Mouse (Mus musculus) myocyte (in vitro differentiated cells): ENCODE measurements around the gene Map1b. TPM values are rescaled to one million over a fixed set of nuclear protein-coding genes. Genes with fewer than 3 reads are reported as not detected.

ENCODE experiments used
- H3K27me3 ChIP-seq: one replicate; pipeline ENCODE4 v1.6.1; 2011; ENCODE audit not compliant: control insufficient read depth, insufficient read depth, insufficient read length
- H3K36me3 ChIP-seq: one replicate; pipeline ENCODE4 v1.6.1; 2011; ENCODE audit not compliant: control insufficient read depth, insufficient read depth
- H3K4me2 ChIP-seq: one replicate; pipeline ENCODE4 v1.6.1; 2011; ENCODE audit warnings: low read depth, control low read depth
- H3K4me3 ChIP-seq: one replicate; pipeline ENCODE4 v1.5.1; 2011; ENCODE audit warnings: mild to moderate bottlenecking, control low read depth, moderate library complexity
- H3K79me2 ChIP-seq: one replicate; pipeline ENCODE4 v1.6.1; 2011; ENCODE audit not compliant: control insufficient read depth, insufficient read depth
- H3ac ChIP-seq: one replicate; pipeline ENCODE4 v1.6.1; 2011; ENCODE audit not compliant: control insufficient read depth, insufficient read length
- CEBPB ChIP-seq: IDR thresholded peaks from 2 replicates; pipeline ENCODE4 v1.6.1; 2011; ENCODE audit warnings: mild to moderate bottlenecking, moderate library complexity; ENCODE audit not compliant: poor library complexity, insufficient read depth, severe bottlenecking
- E2F4 ChIP-seq: IDR thresholded peaks from one replicate; pipeline ENCODE4 v1.6.1; 2011; ENCODE audit warnings: mild to moderate bottlenecking, control low read depth, moderate library complexity; ENCODE audit not compliant: insufficient read depth
- MAX ChIP-seq: IDR thresholded peaks from one replicate; pipeline ENCODE4 v1.6.1; 2011; ENCODE audit warnings: low read depth, mild to moderate bottlenecking, control low read depth
- MYOD1 ChIP-seq, 3 experiments: IDR thresholded peaks; one replicate each; pipeline ENCODE4 v1.6.1; 2011; ENCODE audit warnings: control low read depth in 2 of 3, low read depth in 2 of 3, mild to moderate bottlenecking in 2 of 3, moderate library complexity in 1 of 3; ENCODE audit not compliant: insufficient read length in 2 of 3, control insufficient read depth in 1 of 3
- MYOG ChIP-seq, 3 experiments: IDR thresholded peaks; one replicate each; pipeline ENCODE4 v1.6.1; 2011; ENCODE audit warnings: control low read depth in 2 of 3, low read depth in 2 of 3, mild to moderate bottlenecking in 2 of 3; ENCODE audit not compliant: insufficient read length in 2 of 3, control insufficient read depth in 1 of 3, insufficient read depth in 1 of 3
- POLR2A ChIP-seq: IDR thresholded peaks from one replicate; pipeline ENCODE4 v1.6.1; 2011; ENCODE audit warnings: low read depth, mild to moderate bottlenecking, control low read depth, moderate library complexity; ENCODE audit not compliant: insufficient read length
- POLR2AphosphoS2 ChIP-seq: IDR thresholded peaks from one replicate; pipeline ENCODE4 v1.6.1; 2011; ENCODE audit warnings: low read depth, control low read depth; ENCODE audit not compliant: insufficient read length
- REST ChIP-seq: IDR thresholded peaks from one replicate; pipeline ENCODE4 v1.6.1; 2011; ENCODE audit warnings: mild to moderate bottlenecking, control low read depth, moderate library complexity; ENCODE audit not compliant: insufficient read depth, insufficient read length
- SRF ChIP-seq: IDR thresholded peaks from one replicate; pipeline ENCODE4 v1.6.1; 2011; ENCODE audit warnings: low read depth; ENCODE audit not compliant: control insufficient read depth, insufficient read length
- TCF12 ChIP-seq: IDR thresholded peaks from one replicate; pipeline ENCODE4 v1.6.1; 2011; ENCODE audit warnings: mild to moderate bottlenecking, control low read depth; ENCODE audit not compliant: poor library complexity, insufficient read depth, severe bottlenecking
- TCF3 ChIP-seq: IDR thresholded peaks from one replicate; pipeline ENCODE4 v1.6.1; 2011; ENCODE audit warnings: low read depth, control low read depth; ENCODE audit not compliant: insufficient read length
- USF1 ChIP-seq: IDR thresholded peaks from one replicate; pipeline ENCODE4 v1.6.1; 2011; ENCODE audit warnings: low read depth, mild to moderate bottlenecking, control low read depth, moderate library complexity
- polyA plus RNA-seq: library from polyadenylated mRNA; unstranded; fragments of >200 nt; fragmentation: generic; extraction: Trizol; gene quantifications from one replicate; pipeline ENCODE4 v1.2.1, GENCODE M21; 2012; ENCODE audit warnings: missing spikeins

Gene Map1b
- polyA plus RNA-seq, 1 experiment: 40.6 TPM

- no peaks in the 10 kb centered on the region for H3K36me3 ChIP-seq
- no peaks in the 10 kb centered on the region for H3K27me3 ChIP-seq
- peaks cover 85% of the 10 kb centered on the region for H3K79me2 ChIP-seq
- no peak overlapping the region for H3K4me3 ChIP-seq
- H3K4me2 ChIP-seq: no peak overlapping the region
- TF ChIP-seq TCF3: no peak
- TF ChIP-seq MYOD1 (IDR thresholded peaks at IDR 0.05; ENCODE audit: control insufficient read depth in 1 of 3, insufficient read length in 2 of 3, low read depth in 2 of 3): no peak
- TF ChIP-seq E2F4: no peak
- TF ChIP-seq MAX: no peak
- TF ChIP-seq SRF: no peak
- TF ChIP-seq CEBPB: no peak
- no peak for TF ChIP-seq REST
- no peak for TF ChIP-seq POLR2AphosphoS2
- TF ChIP-seq POLR2A: no peak
- no peak for TF ChIP-seq TCF12
- no peak for TF ChIP-seq MYOG (IDR thresholded peaks at IDR 0.05; ENCODE audit: control insufficient read depth in 1 of 3, insufficient read depth in 1 of 3, insufficient read length in 2 of 3, low read depth in 2 of 3)
- TF ChIP-seq USF1: no peak
- H3ac ChIP-seq: no peak overlapping the region
Measured at GRCm38 (mm10) chr13:99449547-99449946, 66.8 kb downstream of the Map1b start.

GRCm38 (mm10) chr13:99448278-99448677, 68.1 kb downstream of the Map1b start:
- TF ChIP-seq USF1 (no peak), POLR2A (no peak), SRF (no peak), MYOG (IDR thresholded peaks at IDR 0.05; ENCODE audit: control insufficient read depth in 1 of 3, insufficient read depth in 1 of 3, insufficient read length in 2 of 3, low read depth in 2 of 3) (no peak)
- Histone ChIP-seq H3K4me3 (no peak overlapping the region), H3ac (no peak overlapping the region), H3K79me2 (peaks cover 85% of the 10 kb centered on the region), H3K36me3 (peaks cover 10% of the 10 kb centered on the region), H3K4me2 (peak overlapping the region; percentile 92), H3K27me3 (no peaks in the 10 kb centered on the region)

GRCm38 (mm10) chr13:99447403-99448199, 68.7 kb downstream of the Map1b start:
- H3K36me3 ChIP-seq: peaks cover 14% of the 10 kb centered on the region
- H3K4me2 ChIP-seq: peak overlapping the region; percentile 92
- H3K27me3 ChIP-seq: no peaks in the 10 kb centered on the region
- peak overlapping the region; percentile 56 for H3K4me3 ChIP-seq
- H3K79me2 ChIP-seq: peaks cover 82% of the 10 kb centered on the region
- peak overlapping the region; percentile 44 for H3ac ChIP-seq
- TF ChIP-seq USF1: no peak
- TF ChIP-seq E2F4: no peak
- TF ChIP-seq MYOG (IDR thresholded peaks at IDR 0.05; ENCODE audit: control insufficient read depth in 1 of 3, insufficient read depth in 1 of 3, insufficient read length in 2 of 3, low read depth in 2 of 3): peak; percentile 49 to 96 (median 94)
- no peak for TF ChIP-seq CEBPB
- TF ChIP-seq TCF12: peak; percentile 51
- TF ChIP-seq REST: no peak
- no peak for TF ChIP-seq MAX
- peak; percentile 78 for TF ChIP-seq POLR2AphosphoS2
- TF ChIP-seq TCF3: peak; percentile 78
- TF ChIP-seq SRF: no peak
- peak; percentile 79 for TF ChIP-seq POLR2A
- TF ChIP-seq MYOD1 (IDR thresholded peaks at IDR 0.05; ENCODE audit: control insufficient read depth in 1 of 3, insufficient read length in 2 of 3, low read depth in 2 of 3): peak in 2 of 3 experiments; percentile 87 to 92

GRCm38 (mm10) chr13:99447002-99447401, 69.3 kb downstream of the Map1b start:
- Histone ChIP-seq H3K4me2 (peak overlapping the region; percentile 92), H3K36me3 (peaks cover 20% of the 10 kb centered on the region), H3K79me2 (peaks cover 82% of the 10 kb centered on the region), H3ac (peak overlapping the region; percentile 44), H3K4me3 (peak overlapping the region; percentile 56), H3K27me3 (no peaks in the 10 kb centered on the region)
- peak in 2 of 3 experiments; percentile 59 to 82 for TF ChIP-seq MYOG (IDR thresholded peaks at IDR 0.05; ENCODE audit: control insufficient read depth in 1 of 3, insufficient read depth in 1 of 3, insufficient read length in 2 of 3, low read depth in 2 of 3)
- no peak for TF ChIP-seq POLR2A
- TF ChIP-seq SRF: no peak
- peak; percentile 54 for TF ChIP-seq POLR2AphosphoS2
- TF ChIP-seq USF1: no peak
- peak; percentile 33 for TF ChIP-seq TCF12
- peak; percentile 9 for TF ChIP-seq TCF3
- no peak for TF ChIP-seq REST
- peak in 2 of 3 experiments; percentile 65 to 68 for TF ChIP-seq MYOD1 (IDR thresholded peaks at IDR 0.05; ENCODE audit: control insufficient read depth in 1 of 3, insufficient read length in 2 of 3, low read depth in 2 of 3)
- no peak for TF ChIP-seq E2F4
- TF ChIP-seq MAX: no peak
